Mouse (Mus musculus) lung, postnatal 25 days (tissue): ENCODE measurements at regions not wholly inside any gene's neighbourhood (a gene's known extent, or its start where the extent isn't known, plus 50 kb on each side); places are given as distances from the start of the nearest gene placed in this dataset.

Source experiments
- DNase-seq: peaks from one replicate; pipeline ENCODE4 v3.0.0; 2022; ENCODE audit warnings: low spot score

GRCm38 (mm10) chr14:98533600-98533999, 364.0 kb upstream of the Dach1 start:
- DNase-seq: no peak

GRCm38 (mm10) chr14:98520966-98521365, 351.4 kb upstream of the Dach1 start:
- DNase-seq: no peak

- no peak for DNase-seq
Observed at GRCm38 (mm10) chr14:98505321-98505720, 335.8 kb upstream of the Dach1 start.

GRCm38 (mm10) chr14:98477416-98477815, 307.9 kb upstream of the Dach1 start:
- DNase-seq: no peak

- no peak for DNase-seq
Observed at GRCm38 (mm10) chr14:98471803-98472509, 302.4 kb upstream of the Dach1 start.

GRCm38 (mm10) chr14:98454461-98454860, 284.9 kb upstream of the Dach1 start:
- no peak for DNase-seq

GRCm38 (mm10) chr14:98452191-98452590, 282.6 kb upstream of the Dach1 start:
- DNase-seq: no peak

- no peak for DNase-seq
Observed at GRCm38 (mm10) chr14:98449568-98449967, 280.0 kb upstream of the Dach1 start.

GRCm38 (mm10) chr14:98442411-98442810, 272.8 kb upstream of the Dach1 start:
- no peak for DNase-seq

GRCm38 (mm10) chr14:98441954-98442353, 272.4 kb upstream of the Dach1 start:
- no peak for DNase-seq

- DNase-seq: no peak
Observed at GRCm38 (mm10) chr14:98431959-98432358, 262.4 kb upstream of the Dach1 start.

- no peak for DNase-seq
Observed at GRCm38 (mm10) chr14:98417719-98418118, 248.2 kb upstream of the Dach1 start.

GRCm38 (mm10) chr14:98414201-98414600, 244.6 kb upstream of the Dach1 start:
- DNase-seq: no peak

GRCm38 (mm10) chr14:98405936-98406635, 236.5 kb upstream of the Dach1 start:
- DNase-seq: peak; percentile 14

- no peak for DNase-seq
Observed at GRCm38 (mm10) chr14:98404026-98404425, 234.5 kb upstream of the Dach1 start.

- DNase-seq: no peak
Observed at GRCm38 (mm10) chr14:98387871-98388270, 218.3 kb upstream of the Dach1 start.
